Mouse (Mus musculus): ENCODE measurements around the gene Hes2.

DNA sequence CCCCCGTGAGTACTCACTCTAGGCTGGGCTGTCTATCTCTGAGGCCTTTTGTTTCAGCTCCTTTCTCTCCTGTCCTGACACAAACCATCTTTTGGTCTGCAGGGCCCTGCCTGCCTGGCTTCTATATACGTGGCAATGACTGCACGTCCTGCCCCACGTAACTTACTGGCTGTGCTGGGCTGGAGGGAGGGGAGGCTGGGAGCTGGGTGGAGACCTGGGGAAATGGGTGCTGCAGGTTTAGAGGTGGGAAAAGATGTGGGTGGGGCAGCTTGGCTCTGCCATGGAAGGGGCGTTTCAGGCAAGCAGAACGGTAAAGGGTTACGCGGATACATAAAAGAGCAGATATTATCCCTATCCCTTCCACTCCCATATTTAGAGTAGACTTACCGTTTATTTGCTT lies 41.1 kb upstream of the Hes2 start:
- no peak for TF ChIP-seq POLR2A (IDR thresholded peaks at IDR 0.05; ENCODE audit: low read depth, low read length)
- no peak for TF ChIP-seq CTCF (IDR thresholded peaks at IDR 0.05; ENCODE audit: borderline replicate concordance, insufficient read depth, low read length)
